Mouse (Mus musculus) ES-E14 (cell line): ENCODE data around the gene Usp12. TPM values are rescaled to one million over a fixed set of nuclear protein-coding genes. Genes with fewer than 3 reads are reported as not detected.
A peak's percentile ranks its signal among the peaks of the same experiment; 100 is the strongest.

Experiments
- DNase-seq: peaks from one replicate; pipeline ENCODE4 v3.0.0-alpha.2; 2013; ENCODE audit warnings: low read depth, low spot score
- H3K27ac ChIP-seq: 2 replicates; pipeline ENCODE4 v1.5.1; 2012; ENCODE audit warnings: low read depth, mild to moderate bottlenecking, low read length, moderate library complexity, mixed read lengths; ENCODE audit not compliant: poor library complexity, insufficient read depth, severe bottlenecking
- H3K36me3 ChIP-seq: 2 replicates; pipeline ENCODE4 v1.6.1; 2012; ENCODE audit warnings: mild to moderate bottlenecking, low read length, moderate library complexity, mixed read lengths; ENCODE audit not compliant: control insufficient read depth, poor library complexity, insufficient read depth, severe bottlenecking
- H3K4me1 ChIP-seq, 2 experiments: fragments of 150-350 bp in 1 of 2; sonication (generic) in 1 of 2; 2 replicates each; pipeline ENCODE4 v1.6.1; 2012; ENCODE audit warnings: low read length in 2 of 2, mild to moderate bottlenecking in 1 of 2, mixed read lengths in 1 of 2; ENCODE audit not compliant: control insufficient read depth in 2 of 2, insufficient read depth in 2 of 2, poor library complexity in 1 of 2
- H3K4me3 ChIP-seq, 2 experiments: fragments of 150-350 bp in 1 of 2; sonication (generic) in 1 of 2; 2 replicates each; pipeline ENCODE4 v1.5.1; 2012; ENCODE audit warnings: low read length in 2 of 2, low read depth in 1 of 2, mild to moderate bottlenecking in 1 of 2, mixed read lengths in 1 of 2; ENCODE audit not compliant: insufficient read depth in 1 of 2, poor library complexity in 1 of 2, severe bottlenecking in 1 of 2
- H3K9ac ChIP-seq: 2 replicates; pipeline ENCODE4 v1.6.1; 2012; ENCODE audit warnings: low read depth, mild to moderate bottlenecking, low read length, mixed read lengths; ENCODE audit not compliant: poor library complexity, insufficient read depth, severe bottlenecking
- H3K9me3 ChIP-seq: fragments of 150-350 bp; sonication (generic); 2 replicates; pipeline ENCODE4 v1.6.1; 2012; ENCODE audit warnings: low read depth, mild to moderate bottlenecking, low read length; ENCODE audit not compliant: control insufficient read depth, insufficient read depth
- CHD2 ChIP-seq: IDR thresholded peaks from 2 replicates; pipeline ENCODE4 v1.6.1; 2014; ENCODE audit warnings: mild to moderate bottlenecking, low read depth, low read length, inconsistent platforms
- HCFC1 ChIP-seq: IDR thresholded peaks from 2 replicates; pipeline ENCODE4 v1.6.1; 2012; ENCODE audit warnings: low read length, inconsistent platforms, borderline replicate concordance; ENCODE audit not compliant: insufficient read depth
- MAFK ChIP-seq: IDR thresholded peaks from 2 replicates; pipeline ENCODE4 v1.6.1; 2014; ENCODE audit warnings: mild to moderate bottlenecking, low read depth, low read length, inconsistent platforms; ENCODE audit not compliant: insufficient read depth
- ZC3H11A ChIP-seq: IDR thresholded peaks from 2 replicates; pipeline ENCODE4 v1.6.1; 2012; ENCODE audit warnings: low read depth, mild to moderate bottlenecking, inconsistent platforms, low read length, borderline replicate concordance
- ZNF384 ChIP-seq: IDR thresholded peaks from 2 replicates; pipeline ENCODE4 v1.6.1; 2012; ENCODE audit warnings: low read depth, low read length, inconsistent platforms
- in situ Hi-C, 2 experiments: fragments of 600-800 bp; cut with MboI; formaldehyde crosslinking; loops; one replicate each; pipeline ENCODE4 v1.15.1; 2025; ENCODE audit warnings: low sequenced_read_pairs in 2 of 2, inconsistent platforms in 1 of 2; ENCODE audit not compliant: unreplicated experiment in 2 of 2
- total RNA-seq: library from RNA; depleted of rRNA; stranded (reverse); fragments of 300-350 nt; gene quantifications from 2 replicates; pipeline ENCODE4 v1.2.3, GENCODE M21; 2012

Usp12 gene
- total RNA-seq, 1 experiment: 25.4 TPM

DNA sequence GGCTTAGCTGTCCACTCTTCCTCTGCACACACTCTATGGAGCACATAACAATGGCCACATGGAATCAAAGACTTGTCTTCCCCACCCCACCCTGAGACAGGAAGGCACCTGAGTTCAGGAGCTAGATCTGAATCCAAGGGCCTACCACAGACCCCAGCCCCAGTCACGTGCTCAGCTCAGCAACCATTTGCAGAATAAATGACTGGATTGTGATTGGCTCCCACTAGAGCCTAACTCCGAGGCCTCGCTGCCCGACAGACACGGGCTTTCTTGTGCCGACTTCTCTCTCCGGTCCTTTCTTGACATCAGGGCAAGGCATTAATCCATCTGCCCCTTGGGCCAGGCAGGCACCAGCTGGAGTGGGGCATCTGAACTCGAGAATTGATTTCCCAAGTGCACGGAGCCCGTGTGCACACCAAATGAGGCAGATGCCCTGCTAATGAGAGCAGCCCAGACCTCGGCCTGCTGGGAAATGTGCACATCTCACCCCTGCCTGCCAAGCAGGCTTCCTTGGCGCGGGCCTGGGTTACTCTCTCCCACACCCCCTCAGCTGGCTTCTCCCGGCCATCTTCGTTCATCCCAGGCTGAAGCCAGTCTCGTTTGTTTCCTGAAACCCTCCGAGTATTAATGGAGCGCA lies 82.4 kb downstream of the Usp12 start:
- Histone ChIP-seq H3K9me3 (no peaks in the 10 kb centered on the region), H3K4me3 (no peak overlapping the region), H3K9ac (0 out of 2 replicates have a peak overlapping the region, but pooled peaks have one; percentile 36), H3K36me3 (no peaks in the 10 kb centered on the region), H3K4me1 (peaks cover 6 to 7% of the 10 kb centered on the region in 2 experiments; a peak in 2 of 4 replicates), H3K27ac (no peak overlapping the region)
- no peak for DNase-seq
- TF ChIP-seq HCFC1: no peak
- TF ChIP-seq ZNF384: no peak
- TF ChIP-seq MAFK: no peak
- TF ChIP-seq ZC3H11A: no peak
- no peak for TF ChIP-seq CHD2
- in situ Hi-C loops: no loop called here

DNA sequence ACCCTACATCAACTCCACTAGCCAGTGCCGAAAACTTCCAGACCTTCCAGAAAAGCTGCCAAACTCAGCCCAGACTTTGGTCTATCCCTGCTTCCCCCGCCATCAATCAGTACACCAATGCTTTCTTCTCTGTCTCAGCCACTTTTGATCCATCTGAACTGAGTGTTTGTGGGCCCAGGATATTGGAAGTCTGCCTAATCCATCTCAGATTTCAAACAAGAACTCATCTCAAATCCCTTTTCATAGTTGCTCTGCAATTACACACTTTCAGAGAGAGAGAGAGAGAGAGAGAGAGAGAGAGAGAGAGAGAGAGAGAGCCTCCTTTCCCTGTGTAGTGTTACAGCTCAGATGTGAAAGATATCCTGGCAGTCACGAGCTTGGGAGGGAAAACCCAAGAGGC lies 85.4 kb downstream of the Usp12 start:
- in situ Hi-C loops: loop anchor here (5.0 to 10.0 kb wide), 4 partner anchors 108 to 615 kb away; partner anchors contain the start of gene Urad (in 1 of the 2)
- Histone ChIP-seq H3K27ac (no peak overlapping the region), H3K9me3 (no peaks in the 10 kb centered on the region)

DNA sequence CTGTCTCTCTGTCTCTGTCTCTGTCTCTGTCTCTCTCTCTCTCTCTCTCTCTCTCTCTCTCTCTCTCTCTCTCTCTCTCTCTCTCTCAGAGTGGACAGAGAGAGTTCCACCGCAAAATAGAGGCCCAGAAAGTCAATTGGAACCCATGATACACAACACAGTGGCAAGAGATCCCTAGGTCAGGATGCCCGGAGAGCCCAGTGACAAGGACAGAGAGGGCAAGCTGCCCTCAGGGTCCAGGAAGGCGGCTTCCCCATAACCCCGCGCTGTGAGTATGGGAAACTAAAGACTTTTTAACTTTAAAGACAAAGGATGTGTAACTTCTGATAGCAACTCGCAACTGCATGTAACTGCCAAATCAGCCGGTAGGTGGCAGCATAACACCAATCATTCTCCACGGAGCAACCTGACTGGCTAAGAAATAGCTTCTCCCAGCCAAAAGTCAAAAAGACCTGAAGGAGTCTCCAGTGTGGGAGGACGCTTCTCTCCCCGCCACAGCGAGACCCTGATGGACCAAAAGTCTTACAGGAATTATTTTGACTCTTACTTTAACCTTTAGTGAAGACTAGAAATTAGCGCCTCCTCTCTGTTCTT lies 88.9 kb downstream of the Usp12 start:
- peak; percentile 79 for DNase-seq
- no peak overlapping the region for H3K27ac ChIP-seq

More for the DNA sequence above, 85.4 kb downstream of the Usp12 start:
- Histone ChIP-seq H3K36me3 (no peaks in the 10 kb centered on the region), H3K4me1 (peaks cover 7% of the 10 kb centered on the region in 2 experiments; a peak in 2 of 4 replicates), H3K9ac (no peak overlapping the region), H3K4me3 (no peak overlapping the region)
- TF ChIP-seq CHD2: no peak
- no peak for TF ChIP-seq ZNF384
- TF ChIP-seq ZC3H11A: no peak
- TF ChIP-seq MAFK: no peak
- no peak for TF ChIP-seq HCFC1
- DNase-seq: no peak

DNA sequence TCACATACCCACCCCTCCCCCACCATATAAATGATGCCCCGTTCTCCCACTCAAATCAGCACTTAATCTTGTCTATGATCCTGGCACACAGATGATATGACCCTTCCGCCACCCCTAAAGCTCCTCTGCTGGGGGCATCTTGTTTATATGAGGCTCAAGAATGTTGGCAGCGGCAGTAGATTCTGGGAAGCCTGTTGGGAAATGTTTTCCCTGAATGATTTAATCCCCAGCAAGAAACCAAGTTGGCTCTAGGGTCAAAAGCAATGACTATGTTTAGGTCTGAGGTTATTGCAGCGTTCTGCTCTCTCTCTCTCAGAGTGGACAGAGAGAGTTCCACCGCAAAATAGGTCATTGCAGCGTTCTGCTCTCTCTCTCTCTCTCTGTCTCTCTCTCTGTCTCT lies 89.4 kb downstream of the Usp12 start:
- no peak overlapping the region for H3K27ac ChIP-seq
- H3K36me3 ChIP-seq: no peaks in the 10 kb centered on the region
- TF ChIP-seq ZC3H11A (no peak), MAFK (no peak), ZNF384 (no peak)
- in situ Hi-C loops: loop anchor here (5.0 to 10.0 kb wide), 4 partner anchors 112 to 619 kb away; partner anchors contain the start of gene Urad (in 1 of the 2)
- DNase-seq: no peak
- no peak overlapping the region for H3K9ac ChIP-seq
- no peaks in the 10 kb centered on the region for H3K9me3 ChIP-seq
- H3K4me3 ChIP-seq: no peak overlapping the region
- H3K4me1 ChIP-seq: peaks cover 2 to 10% of the 10 kb centered on the region in 2 experiments; a peak in 2 of 4 replicates

More for the DNA sequence above, 88.9 kb downstream of the Usp12 start:
- H3K4me1 ChIP-seq: peaks cover 2 to 9% of the 10 kb centered on the region in 2 experiments; a peak in 2 of 4 replicates
- no peak overlapping the region for H3K4me3 ChIP-seq
- in situ Hi-C loops: loop anchor here (5.0 to 10.0 kb wide), 4 partner anchors 111 to 619 kb away; partner anchors contain the start of gene Urad (in 1 of the 2)
- H3K9ac ChIP-seq: no peak overlapping the region
- TF ChIP-seq ZC3H11A (peak; percentile 88), HCFC1 (no peak)
- H3K36me3 ChIP-seq: no peaks in the 10 kb centered on the region
- no peaks in the 10 kb centered on the region for H3K9me3 ChIP-seq

DNA sequence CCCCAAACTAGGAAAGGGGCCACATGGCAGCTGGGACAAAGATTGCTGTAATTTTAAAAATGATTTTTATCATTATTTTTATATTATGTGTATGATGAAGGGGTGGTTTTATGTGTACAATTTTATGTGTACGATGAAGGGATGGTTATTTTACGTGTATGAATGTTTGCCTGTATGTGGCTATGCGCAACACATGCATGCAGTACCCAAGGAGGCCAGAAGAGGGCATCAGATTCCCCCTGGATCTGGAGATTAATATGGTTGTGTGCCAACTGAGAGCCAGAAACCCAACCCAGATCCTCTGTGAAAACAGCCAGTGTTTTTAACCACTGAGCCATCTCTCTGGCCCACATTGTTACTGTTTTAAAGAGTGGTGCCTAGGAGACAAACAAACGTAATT lies 90.6 kb downstream of the Usp12 start:
- in situ Hi-C loops: loop anchor here (10.0 kb wide), 2 partner anchors 191 to 621 kb away; partner anchors contain the start of gene Urad (in 1 of the 2)
- DNase-seq: no peak
- H3K27ac ChIP-seq: no peak overlapping the region
- peaks cover 2 to 14% of the 10 kb centered on the region in 2 experiments; a peak in 2 of 4 replicates for H3K4me1 ChIP-seq
- no peak for TF ChIP-seq ZNF384
- no peak for TF ChIP-seq HCFC1
- no peak for TF ChIP-seq MAFK
- no peak for TF ChIP-seq CHD2
- TF ChIP-seq ZC3H11A: no peak
- H3K4me3 ChIP-seq: no peak overlapping the region
- H3K9me3 ChIP-seq: no peaks in the 10 kb centered on the region
- no peaks in the 10 kb centered on the region for H3K36me3 ChIP-seq
- no peak overlapping the region for H3K9ac ChIP-seq
